23 mouse cellular contexts compared by ENCODE assay signal in genomic region chr6:137030611-137031097, GRCm38 (mm10).
DNase-seq lines count a peak whose midpoint lies in the region; ATAC-seq and TF ChIP-seq lines count a peak whose summit lies in the region.
"Had no signal": no experiment of that assay in that cellular context is flagged by ENCODE, and none has a peak within 500 bp of the region (broad histone marks: within the 10 kb centered on the region; RNA-seq: fewer than 3 reads in every experiment).

No protein-coding gene starts in this region.

- no peak overlapping the region for H3K4me3 ChIP-seq in midbrain, embryonic 14.5 days (replicated peaks; ENCODE audit: low read depth, low read length)
- H3K4me3 ChIP-seq in midbrain, embryonic 11.5 days (ENCODE audit: low read depth, low read length) = no peak overlapping the region
- no peak overlapping the region for H3K4me3 ChIP-seq in myocyte
- H3K4me3 ChIP-seq in lung, postnatal 0 days (ENCODE audit: low read depth, low read length) = no peak overlapping the region
- H3K4me3 ChIP-seq: embryonic facial prominence, embryonic 10.5 days; forebrain, embryonic 13.5 days; heart, embryonic 10.5 days; hindbrain, embryonic 13.5 days had no signal

- no peak for TF ChIP-seq POLR2A in myocyte (IDR thresholded peaks at IDR 0.05; ENCODE audit: insufficient read length, low read depth)

- H3K27me3 ChIP-seq in midbrain, embryonic 14.5 days (ENCODE audit: control insufficient read depth, insufficient read depth, low read length) = no peaks in the 10 kb centered on the region
- no peaks in the 10 kb centered on the region for H3K27me3 ChIP-seq in midbrain, embryonic 11.5 days (ENCODE audit: control insufficient read depth, insufficient read depth, low read length)
- H3K27me3 ChIP-seq in Patski (no peaks in the 10 kb centered on the region), myocyte (ENCODE audit: control insufficient read depth, insufficient read depth, insufficient read length) (no peaks in the 10 kb centered on the region)
- H3K27me3 ChIP-seq in lung, postnatal 0 days (replicated peaks; ENCODE audit: insufficient read depth, low read length) = no peaks in the 10 kb centered on the region
- H3K27me3 ChIP-seq: forebrain, embryonic 13.5 days; hindbrain, embryonic 13.5 days had no signal

- no peak overlapping the region for H3ac ChIP-seq in myocyte (ENCODE audit: control insufficient read depth, insufficient read length)

- 82% methylated on average over 6 of the region's 6 CpGs for WGBS in midbrain, embryonic 14.5 days
- WGBS in midbrain, embryonic 11.5 days = 87% methylated on average over 6 of the region's 6 CpGs
- WGBS in lung, postnatal 0 days = 68% methylated on average over 6 of the region's 6 CpGs

- intact Hi-C loops in gastrocnemius, postnatal 14 days (cut with DNase I; ENCODE audit: low total_unique reads) = no loop called here

- H3K36me3 ChIP-seq in midbrain, embryonic 14.5 days (ENCODE audit: control insufficient read depth, insufficient read depth, low read length) = no peaks in the 10 kb centered on the region
- no peaks in the 10 kb centered on the region for H3K36me3 ChIP-seq in midbrain, embryonic 11.5 days (ENCODE audit: control insufficient read depth, insufficient read depth, low read length)
- no peaks in the 10 kb centered on the region for H3K36me3 ChIP-seq in myocyte (ENCODE audit: control insufficient read depth, insufficient read depth)
- H3K36me3 ChIP-seq in lung, postnatal 0 days (ENCODE audit: insufficient read depth, low read length) = no peaks in the 10 kb centered on the region
- H3K36me3 ChIP-seq: embryonic facial prominence, embryonic 10.5 days; G1E; heart, embryonic 10.5 days; hindbrain, embryonic 13.5 days had no signal

- in situ Hi-C loops in Patski (cut with MboI; ENCODE audit: low pct_unique_long_range_greater_than_20kb) = no loop called here

- no peak for DNase-seq in midbrain, embryonic 14.5 days
- DNase-seq in midbrain, embryonic 11.5 days (ENCODE audit: low spot score, missing footprints) = no peak
- DNase-seq in 3T3-L1 (ENCODE audit: low read depth, low spot score) (peak; percentile 45), Patski (ENCODE audit: low read depth, low spot score) (no peak)
- DNase-seq in gastrocnemius, postnatal 14 days = no peak
- no peak for DNase-seq in lung, postnatal 0 days (ENCODE audit: low spot score)
- DNase-seq in cerebellum, adult 8-10 months = no peak
- DNase-seq: adrenal gland, postnatal 10 days; B cell, adult 2 months; cerebellum, adult 11 months; cerebellum, adult 9-11 months; cerebellum, postnatal 36 days; forebrain, postnatal 0 days; gastrocnemius, postnatal 25 days; heart, postnatal 10 days; heart, postnatal 4 days had no signal

- no peaks in the 10 kb centered on the region for H3K9me3 ChIP-seq in midbrain, embryonic 14.5 days (ENCODE audit: control insufficient read depth, low read length)
- H3K9me3 ChIP-seq in midbrain, embryonic 11.5 days (ENCODE audit: control insufficient read depth, low read length) = no peaks in the 10 kb centered on the region
- H3K9me3 ChIP-seq in lung, postnatal 0 days (ENCODE audit: low read length) = no peaks in the 10 kb centered on the region
- H3K9me3 ChIP-seq: embryonic facial prominence, embryonic 10.5 days; forebrain, embryonic 13.5 days; heart, embryonic 10.5 days; hindbrain, embryonic 13.5 days had no signal

- TF ChIP-seq CTCF in Patski (IDR thresholded peaks at IDR 0.05) = no peak
- TF ChIP-seq CTCF in lung, postnatal 0 days (IDR thresholded peaks at IDR 0.05) = no peak

- TF ChIP-seq EP300 in lung, postnatal 0 days (IDR thresholded peaks at IDR 0.05) = no peak

- no peaks in the 10 kb centered on the region for H3K79me2 ChIP-seq in myocyte (ENCODE audit: control insufficient read depth, insufficient read depth)

- H3K4me2 ChIP-seq in midbrain, embryonic 14.5 days (ENCODE audit: low read length) = no peak overlapping the region
- no peak overlapping the region for H3K4me2 ChIP-seq in midbrain, embryonic 11.5 days
- H3K4me2 ChIP-seq in myocyte (ENCODE audit: low read depth) = peak overlapping the region; percentile 21
- no peak overlapping the region for H3K4me2 ChIP-seq in lung, postnatal 0 days (replicated peaks; ENCODE audit: low read depth, low read length)
- H3K4me2 ChIP-seq: forebrain, embryonic 13.5 days; hindbrain, embryonic 13.5 days had no signal

- H3K4me1 ChIP-seq in midbrain, embryonic 14.5 days (ENCODE audit: control insufficient read depth, insufficient read depth, low read length) = no peaks in the 10 kb centered on the region
- no peaks in the 10 kb centered on the region for H3K4me1 ChIP-seq in midbrain, embryonic 11.5 days (ENCODE audit: control insufficient read depth, insufficient read depth, low read length)
- no peaks in the 10 kb centered on the region for H3K4me1 ChIP-seq in lung, postnatal 0 days (ENCODE audit: insufficient read depth, low read depth, low read length)
- H3K4me1 ChIP-seq: embryonic facial prominence, embryonic 10.5 days; forebrain, embryonic 13.5 days; heart, embryonic 10.5 days had no signal

- POLR2A ChIA-PET in Patski (lab: Charles Lee) = no interaction called here

- H3K9ac ChIP-seq in midbrain, embryonic 14.5 days (replicated peaks; ENCODE audit: low read length) = no peak overlapping the region
- H3K9ac ChIP-seq in midbrain, embryonic 11.5 days (ENCODE audit: low read length) = no peak overlapping the region
- no peak overlapping the region for H3K9ac ChIP-seq in lung, postnatal 0 days (replicated peaks; ENCODE audit: low read depth)
- H3K9ac ChIP-seq: forebrain, embryonic 13.5 days; forebrain, postnatal 0 days; hindbrain, embryonic 13.5 days had no signal

- ATAC-seq in midbrain, embryonic 14.5 days (ENCODE audit: low FRiP score, low TSS enrichment) = no peak
- ATAC-seq in midbrain, embryonic 11.5 days (ENCODE audit: low FRiP score) = no peak
- ATAC-seq in Patski = peak; percentile 71
- ATAC-seq in lung, postnatal 0 days = no peak
- ATAC-seq: CD4-positive, CD25-positive, alpha-beta regulatory T cell, adult 4 months; forebrain, embryonic 13.5 days; forebrain, postnatal 0 days had no signal

- CTCF ChIA-PET in Patski (lab: Charles Lee) = no interaction called here

- 0 out of 2 replicates have a peak overlapping the region, but pooled peaks have one; percentile 8 for H3K27ac ChIP-seq in midbrain, embryonic 14.5 days (replicated peaks; ENCODE audit: low read depth, low read length)
- H3K27ac ChIP-seq in midbrain, embryonic 11.5 days (ENCODE audit: low read depth, low read length) = no peak overlapping the region
- no peak overlapping the region for H3K27ac ChIP-seq in lung, postnatal 0 days (ENCODE audit: low read length)
- H3K27ac ChIP-seq: embryonic facial prominence, embryonic 10.5 days; forebrain, embryonic 13.5 days; heart, embryonic 10.5 days; hindbrain, embryonic 13.5 days had no signal

TF ChIP-seq in myocyte, 11 proteins besides CTCF, POLR2A, EP300 and RAD21:
- TF ChIP-seq USF1 (IDR thresholded peaks at IDR 0.05; ENCODE audit: low read depth) = no peak
- no peak for TF ChIP-seq MYOG (IDR thresholded peaks at IDR 0.05; ENCODE audit: control insufficient read depth in 1 of 3, insufficient read depth in 1 of 3, insufficient read length in 2 of 3, low read depth in 2 of 3)
- no peak for TF ChIP-seq MAX (IDR thresholded peaks at IDR 0.05; ENCODE audit: low read depth)
- TF ChIP-seq CEBPB (IDR thresholded peaks at IDR 0.05; ENCODE audit: insufficient read depth, poor library complexity, severe bottlenecking) = no peak
- no peak for TF ChIP-seq TCF3 (IDR thresholded peaks at IDR 0.05; ENCODE audit: insufficient read length, low read depth)
- TF ChIP-seq MYOD1 (IDR thresholded peaks at IDR 0.05; ENCODE audit: control insufficient read depth in 1 of 3, insufficient read length in 2 of 3, low read depth in 2 of 3) = no peak
- no peak for TF ChIP-seq POLR2AphosphoS2 (IDR thresholded peaks at IDR 0.05; ENCODE audit: insufficient read length, low read depth)
- no peak for TF ChIP-seq E2F4 (IDR thresholded peaks at IDR 0.05; ENCODE audit: insufficient read depth)
- TF ChIP-seq TCF12 (IDR thresholded peaks at IDR 0.05; ENCODE audit: insufficient read depth, poor library complexity, severe bottlenecking) = no peak
- TF ChIP-seq REST (IDR thresholded peaks at IDR 0.05; ENCODE audit: insufficient read depth, insufficient read length) = no peak
- TF ChIP-seq SRF (IDR thresholded peaks at IDR 0.05; ENCODE audit: control insufficient read depth, insufficient read length, low read depth) = no peak
